Mouse (Mus musculus): ENCODE results near the gene 5730596B20Rik.

5730596B20Rik gene

DNA sequence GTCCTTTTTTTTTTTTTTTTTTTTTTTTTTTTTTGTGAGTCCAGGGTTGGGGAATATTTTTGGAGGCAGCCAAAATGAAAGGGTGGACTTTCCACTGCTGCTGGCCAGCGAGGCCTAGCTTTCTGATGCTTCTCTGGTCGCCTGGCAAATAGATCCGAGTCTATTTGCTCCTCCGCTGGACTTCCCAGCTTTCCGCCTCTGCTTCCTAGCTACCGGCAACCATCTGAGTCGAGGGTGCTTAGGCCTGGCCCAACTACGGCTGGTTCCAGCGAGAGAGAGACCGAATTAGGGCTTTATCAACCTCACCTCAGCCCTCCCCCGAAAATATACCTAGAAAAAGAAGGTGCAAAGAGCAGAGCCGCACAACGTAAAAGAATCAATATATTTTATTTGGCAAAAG is 45.4 kb downstream of the 5730596B20Rik start:
- DNase-seq (ENCODE audit: extremely low spot score, low read depth, low spot score): no peak

- DNase-seq (ENCODE audit: extremely low spot score, low read depth, low spot score): no peak
Measured at GRCm38 (mm10) chr6:52223939-52224760, 46.9 kb downstream of the 5730596B20Rik start.

GRCm38 (mm10) chr6:52224895-52225611 is 47.8 kb downstream of the 5730596B20Rik start:
- no peak for DNase-seq (ENCODE audit: extremely low spot score, low read depth, low spot score)

DNA sequence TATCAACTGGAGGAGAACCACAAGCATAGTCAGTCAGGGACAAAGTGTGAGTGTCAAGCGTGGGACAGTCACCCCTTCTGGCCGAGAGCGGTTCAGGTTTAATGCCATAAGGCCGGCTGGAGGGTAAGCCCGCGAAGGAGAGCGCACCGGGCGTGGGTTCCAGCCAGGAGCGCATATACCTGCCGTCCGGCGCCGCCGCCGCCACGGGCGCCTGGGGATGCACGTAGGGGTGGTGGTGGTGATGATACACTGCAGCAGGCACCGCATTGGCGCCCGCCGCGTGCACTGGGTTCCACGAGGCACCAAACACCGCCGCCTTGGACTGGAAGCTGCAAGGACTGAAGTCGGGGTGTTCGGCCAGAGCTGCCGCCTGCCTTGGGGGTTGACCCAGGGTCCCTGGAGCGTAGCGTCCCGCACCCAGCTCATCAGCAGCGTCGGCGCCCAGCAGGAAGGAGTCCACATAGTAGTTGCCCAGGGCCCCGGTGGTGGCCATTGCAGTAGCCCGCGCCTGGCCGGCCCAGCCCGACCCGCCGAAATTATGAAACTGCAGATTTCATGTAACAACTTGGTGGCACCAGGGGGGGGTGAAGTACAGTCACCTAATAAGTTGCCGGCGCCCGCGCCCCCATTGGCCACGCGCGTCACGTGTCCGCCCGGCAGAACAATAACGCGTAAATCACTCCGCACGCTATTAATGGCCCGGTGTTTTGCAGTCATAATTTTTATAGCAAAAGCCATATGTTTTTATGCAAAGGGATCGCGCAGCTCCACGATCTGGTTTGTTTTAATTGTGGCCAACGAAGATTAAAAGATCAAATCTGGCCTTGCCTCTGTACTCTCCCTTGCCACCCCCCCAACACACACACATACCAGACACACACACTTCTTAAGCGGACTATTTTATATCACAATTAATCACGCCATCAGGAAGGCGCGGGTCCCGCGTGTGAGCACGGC is 48.6 kb downstream of the 5730596B20Rik start:
- DNase-seq (ENCODE audit: extremely low spot score, low read depth, low spot score): no peak

DNA sequence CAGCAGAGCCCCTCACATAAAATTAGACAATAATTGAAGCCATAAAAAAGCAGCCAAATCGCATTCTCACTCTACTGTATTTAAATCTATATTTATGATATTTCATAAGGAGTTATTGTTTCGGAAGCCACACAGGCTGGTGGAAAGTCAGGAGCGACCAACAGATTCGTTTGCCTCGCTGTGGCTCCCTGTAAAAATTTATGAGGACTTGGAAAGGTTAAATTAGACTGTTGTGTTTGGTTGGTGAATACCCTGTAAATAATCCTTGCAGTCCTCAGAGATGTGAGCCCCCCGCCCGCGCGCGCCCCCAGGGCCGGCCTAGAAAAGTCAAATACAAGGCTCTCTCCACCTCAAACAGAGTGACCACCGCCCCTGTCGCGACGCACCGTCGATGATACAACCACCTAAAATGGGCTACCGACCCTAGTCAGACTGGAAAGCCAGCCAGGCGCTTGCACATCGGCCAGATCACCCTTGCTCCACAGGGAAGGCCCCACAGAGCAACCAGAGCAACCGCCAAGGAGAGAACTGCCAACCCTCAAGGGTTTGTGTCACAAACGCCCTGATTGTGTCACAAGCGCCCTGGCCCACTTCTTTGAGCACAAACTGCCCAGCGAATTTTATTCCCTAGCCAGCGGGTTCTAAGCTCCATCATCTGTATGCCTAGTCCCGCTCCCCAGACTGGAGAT is 49.4 kb downstream of the 5730596B20Rik start:
- no peak for DNase-seq (ENCODE audit: extremely low spot score, low read depth, low spot score)

DNA sequence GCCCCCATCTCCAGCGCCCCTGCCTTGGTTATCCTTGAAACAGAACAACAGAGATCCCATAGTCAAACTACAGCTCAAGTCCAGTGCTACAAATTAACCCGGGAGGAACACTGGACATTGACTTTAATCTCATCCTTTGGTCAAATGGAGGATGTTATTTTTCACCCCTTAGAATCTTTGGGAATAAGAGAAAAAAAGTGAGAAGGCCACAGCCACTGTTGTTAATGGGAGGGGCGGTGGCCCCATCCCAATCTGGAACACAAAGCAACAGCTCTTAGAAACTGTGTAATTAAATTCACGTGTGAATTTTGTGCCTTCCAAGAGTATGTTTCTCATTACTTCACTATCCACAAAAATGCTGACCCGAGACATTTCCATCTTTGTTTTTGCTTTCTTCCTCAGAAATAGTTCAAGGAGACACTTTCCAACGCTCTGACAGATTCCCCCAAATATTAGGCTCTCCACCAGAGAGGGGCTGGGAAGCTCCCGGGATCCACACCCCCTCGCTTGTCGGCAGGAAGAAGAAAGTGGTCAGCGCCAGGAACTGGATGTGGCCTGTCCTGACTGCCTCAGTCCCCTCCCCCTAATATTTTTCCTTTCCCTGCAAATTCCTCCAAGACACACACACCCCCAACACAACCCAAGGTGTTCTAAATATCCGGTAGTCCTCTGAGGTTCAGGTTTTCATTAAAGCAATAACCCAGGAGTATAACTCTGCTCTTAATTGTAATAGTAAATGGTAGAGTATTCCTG is 50.3 kb downstream of the 5730596B20Rik start:
- DNase-seq (ENCODE audit: extremely low spot score, low read depth, low spot score): no peak

DNA sequence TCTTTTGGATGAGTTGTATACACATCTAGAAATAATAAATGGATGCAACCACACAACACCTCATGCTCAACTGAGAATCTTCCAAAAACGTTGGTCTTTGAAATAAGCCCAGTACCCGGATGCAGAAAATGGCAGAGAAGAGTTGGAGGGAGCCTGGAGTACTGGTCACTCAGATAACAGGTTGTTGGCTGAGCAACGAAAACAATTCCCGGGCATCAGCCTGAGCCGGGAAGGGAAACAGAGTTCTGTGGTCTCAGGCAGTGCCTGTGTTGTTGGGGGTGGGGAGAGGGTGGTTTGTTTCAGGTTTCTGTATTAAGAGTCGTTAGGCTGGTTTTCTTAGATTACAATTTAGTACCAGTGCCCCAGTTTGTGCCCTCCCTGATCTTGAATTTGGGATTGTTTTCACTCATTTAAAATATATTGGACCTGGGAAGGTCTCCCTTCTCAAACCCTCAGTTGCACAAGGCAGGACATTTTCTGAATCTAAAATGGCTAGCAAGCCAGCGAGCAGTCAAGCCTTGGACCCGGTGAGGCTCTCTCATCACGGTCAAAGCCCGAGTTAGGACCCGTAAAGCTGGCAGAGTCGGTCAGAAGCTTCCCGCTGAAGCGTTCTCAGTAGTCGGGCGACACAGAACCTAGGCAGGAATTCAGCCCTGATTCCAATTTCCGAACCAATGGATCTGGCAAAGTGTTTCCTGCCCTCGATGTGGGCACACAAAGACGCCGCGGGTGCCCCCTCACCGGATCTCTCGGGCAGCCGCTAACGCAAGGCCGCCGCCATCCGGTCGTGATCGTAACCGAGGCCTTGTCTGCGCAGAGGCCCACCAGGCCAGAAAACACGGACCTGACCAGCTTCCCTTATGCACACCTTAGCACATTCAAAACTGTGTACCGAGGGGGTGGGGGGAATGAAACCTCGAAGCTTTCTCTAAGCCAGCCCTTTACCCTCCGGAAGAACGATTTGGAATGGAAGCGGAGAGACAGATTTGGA is 51.5 kb downstream of the 5730596B20Rik start:
- no peak for DNase-seq (ENCODE audit: extremely low spot score, low read depth, low spot score)

DNA sequence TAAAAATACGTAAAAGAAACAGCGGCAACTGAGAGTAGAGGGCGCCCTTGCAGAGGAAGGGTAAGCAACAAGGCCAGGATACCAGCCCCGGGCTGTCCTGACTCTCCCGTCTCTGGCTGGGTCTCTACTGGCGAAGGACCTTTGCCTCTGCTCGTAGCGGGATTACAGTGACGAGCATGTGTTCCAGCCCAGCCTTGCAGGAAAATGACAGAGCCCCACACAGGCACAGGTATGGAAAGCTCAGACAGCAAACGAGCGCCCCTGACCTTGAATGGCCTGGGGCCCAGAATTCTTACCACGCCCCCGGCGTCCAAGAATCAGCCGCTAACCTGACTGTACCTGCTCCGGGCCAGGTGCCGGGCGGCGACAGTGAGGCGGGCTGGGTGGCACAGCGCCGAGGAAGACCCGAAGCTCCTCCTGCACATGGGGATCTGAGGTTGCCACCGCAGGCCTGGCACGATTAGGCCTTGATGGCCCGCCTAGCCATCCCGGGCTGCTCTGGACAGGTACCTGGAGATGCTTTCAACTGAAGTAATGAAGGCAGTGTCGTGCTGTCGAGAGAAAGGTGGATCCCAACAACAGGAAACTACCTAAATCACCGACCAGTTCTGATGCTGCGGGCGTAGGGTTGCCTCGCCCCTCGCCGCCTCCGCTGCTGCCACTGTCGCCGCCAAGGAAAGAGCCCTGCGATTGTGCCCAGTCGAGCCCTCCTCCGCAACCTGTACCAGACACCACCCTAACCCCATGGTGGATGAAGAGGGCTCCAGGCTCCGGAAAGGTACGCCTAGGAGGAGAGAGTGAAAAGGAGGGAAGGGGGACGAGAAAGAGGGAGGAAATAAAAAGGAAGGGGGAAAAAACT is 52.5 kb downstream of the 5730596B20Rik start:
- DNase-seq (ENCODE audit: extremely low spot score, low read depth, low spot score): no peak

All from hindlimb bud, embryonic 11.5 days (tissue).